Mouse (Mus musculus) lung, postnatal 0 days (tissue): ENCODE measurements at regions not wholly inside any gene's neighbourhood (a gene's known extent, or its start where the extent isn't known, plus 50 kb on each side); places are given as distances from the start of the nearest gene placed in this dataset.

Experiments used
- CTCF ChIP-seq: IDR thresholded peaks from 2 replicates; pipeline ENCODE4 v1.5.1; 2016; ENCODE audit warnings: antibody characterized with exemption, mild to moderate bottlenecking
- EP300 ChIP-seq: IDR thresholded peaks from 2 replicates; pipeline ENCODE4 v1.6.1; 2016; ENCODE audit warnings: antibody characterized with exemption, mild to moderate bottlenecking, control low read depth

DNA sequence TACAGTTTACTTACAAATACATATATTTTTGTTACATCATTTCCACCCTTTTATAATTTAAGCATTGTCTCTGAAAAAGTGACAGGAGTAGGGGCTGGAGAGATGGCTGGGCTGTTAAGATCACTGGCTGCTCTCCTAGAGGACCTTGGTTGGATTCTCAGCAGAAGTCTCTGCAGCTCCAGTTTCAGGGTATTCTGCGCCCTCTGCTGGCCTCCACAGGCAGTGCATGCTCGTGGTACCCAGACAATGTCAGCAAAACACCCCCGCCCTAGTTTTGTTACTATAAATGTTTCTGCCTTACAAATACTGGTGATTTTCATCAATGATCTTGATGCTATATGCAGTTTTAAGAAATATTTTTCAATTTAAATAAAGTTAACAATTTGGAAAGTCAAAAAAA, 190.7 kb upstream of the Tas2r134 start:
- TF ChIP-seq CTCF, result peak; percentile 65
- TF ChIP-seq EP300, result no peak
